Mouse (Mus musculus) bone marrow macrophage, adult 2 months (primary cell): ENCODE measurements at regions not wholly inside any gene's neighbourhood (a gene's known extent, or its start where the extent isn't known, plus 50 kb on each side); places are given as distances from the start of the nearest gene placed in this dataset.

Experiments
- CTCF ChIP-seq: IDR thresholded peaks from 2 replicates; pipeline ENCODE4 v1.5.1; 2012; ENCODE audit warnings: low read depth, mild to moderate bottlenecking, low read length, moderate library complexity
- POLR2A ChIP-seq: IDR thresholded peaks from 2 replicates; pipeline ENCODE4 v1.6.1; 2012; ENCODE audit warnings: mild to moderate bottlenecking, low read depth, low read length, borderline replicate concordance

DNA sequence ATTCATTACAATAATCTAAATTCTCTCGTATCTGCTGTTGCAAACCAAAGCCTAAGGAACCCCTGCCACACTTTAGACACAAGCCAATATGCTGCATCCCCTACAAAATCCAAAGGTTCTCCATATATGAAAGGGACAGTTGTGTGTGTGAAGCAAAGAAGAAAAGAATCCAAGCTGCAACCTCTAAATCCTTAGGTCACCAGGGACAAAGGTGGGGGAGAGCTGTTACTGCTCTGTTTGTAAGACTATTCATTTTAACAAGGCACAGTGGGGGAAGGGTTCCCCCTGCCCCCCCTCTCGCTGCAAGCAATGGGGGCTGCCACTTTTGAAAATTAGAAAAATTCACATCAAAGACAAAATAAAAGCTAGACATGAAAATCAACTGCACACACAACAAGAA is 231.4 kb downstream of the Sox4 start:
- TF ChIP-seq POLR2A, result no peak
- no peak for TF ChIP-seq CTCF
